Mouse (Mus musculus): ENCODE results near the gene Pbsn.
"Not testable (repeated sequence)": the region's sequence is repeated elsewhere in the genome, so short reads cannot be mapped to it uniquely, and the experiment has no call there.

Gene Pbsn

DNA sequence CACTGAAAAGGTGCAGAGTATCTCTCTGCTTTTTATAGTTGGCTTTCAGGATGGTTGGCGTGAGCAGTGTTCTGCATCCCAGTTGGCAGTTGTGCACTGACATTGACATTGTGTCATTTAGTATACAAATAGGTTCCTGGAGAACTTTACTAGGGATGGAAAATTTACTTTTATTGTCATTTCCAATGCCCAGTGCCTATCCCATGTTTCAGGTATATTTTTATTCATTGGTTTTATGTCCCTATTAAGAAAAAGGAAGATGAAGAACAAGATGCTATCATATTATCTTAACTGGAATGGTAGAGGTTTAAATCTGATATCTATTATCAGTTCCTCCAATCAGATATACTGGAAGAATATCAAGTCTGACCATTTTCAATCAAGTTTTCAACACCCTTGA lies at the start of gene Pbsn:
TSS of gene Pbsn (minus strand) at position 101 of the 400 bp plus-strand sequence.
- DNase-seq: no peak

DNA sequence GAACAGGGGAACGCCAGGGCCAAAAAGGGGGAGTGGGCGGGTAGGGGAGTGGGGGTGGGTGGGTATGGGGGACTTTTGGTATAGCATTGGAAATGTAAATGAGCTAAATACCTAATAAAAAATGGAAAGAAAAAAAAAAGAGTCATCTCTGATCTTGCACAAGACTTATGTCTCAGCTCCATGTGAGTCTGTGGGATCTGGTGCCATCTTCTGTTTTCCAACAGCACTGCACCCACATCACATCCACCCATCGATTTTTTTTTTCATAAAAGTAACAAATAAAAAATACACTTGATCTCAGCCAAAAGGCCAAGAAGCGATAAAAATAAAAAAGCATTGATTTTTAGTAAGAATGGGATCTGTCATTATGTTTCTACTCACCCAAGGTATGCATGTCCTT lies 26.6 kb upstream of the Pbsn start:
- DNase-seq: not testable (repeated sequence)

DNA sequence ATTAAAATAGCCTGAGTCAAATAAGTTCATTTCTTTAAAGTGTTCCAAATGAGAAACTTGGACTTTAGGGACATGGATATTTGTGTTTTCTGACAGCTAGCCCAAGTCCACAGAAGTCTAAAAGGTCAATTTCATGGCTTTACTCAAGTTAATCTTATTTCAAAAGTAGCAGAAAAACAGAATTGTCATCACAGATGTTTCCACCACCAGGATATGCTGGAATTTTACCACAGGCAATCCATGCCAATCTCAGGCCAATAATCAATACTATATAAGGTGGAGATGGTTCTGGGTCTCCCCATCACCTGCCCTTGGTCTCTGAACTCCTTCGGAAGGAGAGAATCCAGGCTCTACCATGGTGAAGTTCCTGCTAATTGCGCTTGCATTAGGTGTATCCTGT lies 11.0 kb upstream of the Pbsn start, which contains the start of gene Gm14744:
TSS of gene Gm14744 (plus strand) at position 301 of the 400 bp plus-strand sequence.
- not testable (repeated sequence) for DNase-seq

DNA sequence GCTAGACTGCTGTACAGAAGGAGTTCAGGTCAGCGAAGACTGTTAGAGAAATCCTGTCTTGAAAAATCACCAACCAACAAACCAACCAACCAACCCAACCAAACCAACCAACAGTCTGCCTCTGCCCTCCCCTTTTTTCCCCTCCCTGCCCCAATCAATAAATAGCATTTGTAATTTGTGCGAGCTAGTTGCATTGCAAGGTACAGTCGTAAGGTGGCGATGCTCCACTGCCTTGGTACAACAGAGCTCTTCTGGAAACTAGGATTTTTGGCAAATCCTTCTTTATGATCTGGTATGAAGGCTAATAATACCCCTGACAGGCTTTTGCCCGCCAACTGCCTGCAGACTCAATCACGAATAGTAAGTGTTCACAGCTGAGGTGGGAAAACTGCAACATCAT lies 41.4 kb downstream of the Pbsn start:
- DNase-seq: no peak

DNA sequence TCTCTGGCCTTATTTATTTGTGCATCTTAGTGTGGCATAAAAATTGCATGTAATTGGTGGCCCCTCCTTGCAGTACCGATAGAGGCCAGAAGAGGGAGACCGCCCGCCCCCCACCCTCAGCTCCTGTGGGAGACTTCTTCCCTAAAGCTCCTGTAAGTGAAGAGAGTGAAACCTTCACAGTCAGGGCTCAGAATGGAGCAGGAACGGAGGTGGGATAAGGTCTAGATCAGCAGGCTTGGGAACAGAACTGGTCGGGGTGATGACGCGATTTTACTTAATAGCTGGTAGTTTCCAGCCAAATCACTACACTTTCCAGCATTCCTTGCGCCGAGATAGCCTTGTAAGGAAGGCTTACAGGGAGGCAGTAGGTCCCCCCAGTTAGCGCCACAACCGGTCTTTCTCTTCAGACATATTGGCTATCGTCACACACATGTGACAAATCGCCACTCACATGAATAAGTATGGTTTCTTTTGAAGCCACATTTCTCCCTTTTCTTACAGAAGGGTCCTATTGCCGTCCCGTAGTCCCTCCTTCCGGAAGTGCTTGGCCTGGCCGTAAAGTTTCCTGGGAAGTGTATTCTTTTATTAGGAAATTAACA lies 42.7 kb downstream of the Pbsn start:
- peak; percentile 47 for DNase-seq

DNA sequence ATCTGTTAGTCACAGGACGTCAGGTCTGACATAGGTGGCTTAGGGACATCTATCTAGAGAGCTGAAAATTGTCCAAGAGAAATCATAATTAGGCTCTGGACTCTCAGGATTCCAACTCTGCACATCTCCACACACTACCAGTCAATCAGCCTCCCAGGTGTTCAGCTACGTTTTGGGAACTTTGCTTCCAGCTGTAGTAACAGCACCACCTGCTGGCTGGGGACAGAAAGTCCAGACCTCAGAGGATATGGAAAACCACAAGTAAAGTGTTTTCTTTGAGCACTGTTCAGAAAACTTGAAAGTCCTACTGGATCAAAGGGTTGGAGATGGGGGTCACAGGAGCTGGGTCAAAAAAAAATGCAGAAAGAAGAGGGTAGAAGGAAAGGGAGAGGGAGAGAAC lies 44.8 kb downstream of the Pbsn start:
- peak; percentile 47 for DNase-seq

DNA sequence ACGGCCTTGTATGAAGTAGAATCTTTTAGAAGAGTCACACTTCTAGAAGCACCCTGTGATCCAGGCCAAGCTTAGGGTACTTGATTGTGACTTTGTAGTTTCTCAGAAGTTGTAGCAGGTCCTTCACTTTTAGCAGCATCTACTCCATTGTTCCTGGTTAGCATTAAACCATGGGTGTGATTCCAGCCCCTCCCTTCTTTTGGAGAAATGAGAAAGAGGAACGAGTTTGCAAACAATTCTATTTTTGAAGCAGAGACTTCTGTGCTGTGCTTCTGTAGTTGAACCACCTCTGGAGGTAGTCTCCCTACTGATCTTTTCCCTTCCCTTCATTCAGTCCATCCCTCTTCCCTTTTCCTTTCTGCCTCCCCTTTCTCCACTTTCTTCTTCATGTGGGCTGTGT lies 51.1 kb downstream of the Pbsn start:
- no peak for DNase-seq

DNA sequence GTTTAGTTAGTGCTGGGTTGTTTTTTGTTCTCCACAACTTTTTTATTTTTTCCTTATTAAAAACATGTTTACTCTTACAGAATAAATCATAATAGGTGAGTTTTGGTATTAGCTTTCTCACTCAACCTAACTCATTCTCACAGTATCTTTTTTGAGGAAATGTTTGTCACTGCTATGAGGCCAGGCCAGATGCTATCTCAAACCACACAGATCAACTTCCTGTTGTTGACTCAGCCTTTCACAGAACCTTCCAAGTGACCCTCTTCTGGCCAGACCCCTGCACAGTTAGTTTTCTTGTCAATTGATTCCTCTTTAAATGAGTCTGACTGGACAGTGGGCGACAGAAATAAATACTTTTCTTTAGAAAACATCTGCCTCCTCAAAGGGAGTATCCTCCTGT lies 51.9 kb downstream of the Pbsn start:
- no peak for DNase-seq

DNA sequence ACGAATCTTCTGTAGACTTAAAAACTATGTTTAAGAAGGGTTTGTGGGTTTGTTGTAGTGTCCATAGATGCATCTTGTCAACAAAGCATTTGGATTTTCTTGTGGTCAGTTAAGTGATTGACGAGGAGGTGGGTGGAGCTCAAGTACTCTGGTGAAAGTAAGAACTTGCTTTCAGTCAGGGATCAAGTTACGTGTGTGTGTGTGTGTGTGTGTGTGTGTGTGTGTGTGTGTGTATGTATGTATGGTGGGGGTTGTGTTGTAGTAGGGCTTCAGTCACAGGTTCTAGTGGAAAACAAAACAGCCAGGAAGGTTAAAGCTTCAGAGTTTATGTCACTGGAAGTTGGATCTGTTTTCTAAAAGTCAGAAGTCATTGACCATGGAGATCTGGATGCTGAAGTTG lies 53.9 kb downstream of the Pbsn start:
- DNase-seq: no peak

DNA sequence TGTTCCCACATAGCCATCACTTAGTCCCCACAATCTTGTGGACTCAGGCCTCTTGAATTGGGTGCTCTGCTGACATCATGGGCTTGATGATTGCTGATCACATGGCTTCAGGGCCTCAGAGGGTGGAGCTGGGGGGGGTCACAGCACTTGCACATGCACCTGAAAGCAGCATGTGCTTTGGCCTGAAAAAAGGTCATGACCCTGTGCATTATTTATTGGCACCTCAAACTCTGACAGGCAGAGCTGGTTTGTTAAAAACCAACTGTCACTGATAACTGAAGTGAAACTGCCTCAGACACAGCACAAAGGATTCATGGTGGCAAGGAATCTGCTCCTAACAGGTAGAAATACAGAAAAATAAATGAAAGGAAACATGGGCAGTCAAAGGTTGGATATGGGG lies 55.6 kb downstream of the Pbsn start:
- DNase-seq: no peak

DNA sequence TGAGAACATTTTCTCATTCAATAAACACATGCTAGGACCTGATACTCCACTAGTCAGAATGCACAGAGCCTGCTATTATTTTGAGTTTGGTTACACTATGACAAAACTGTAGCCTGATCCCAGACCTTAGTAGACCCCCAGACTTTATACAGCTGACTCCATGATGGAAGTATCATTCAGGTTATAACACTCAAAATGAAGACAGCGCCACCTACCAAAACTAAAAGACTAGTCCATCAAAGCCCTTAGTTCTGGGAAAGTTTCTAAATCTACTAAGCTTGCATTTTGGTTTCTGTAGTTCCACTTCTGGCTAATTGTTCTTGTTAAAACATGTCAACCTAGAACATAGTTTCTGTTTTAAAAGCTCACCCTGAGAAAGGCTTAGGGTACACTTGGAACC lies 56.5 kb downstream of the Pbsn start:
- DNase-seq: no peak

DNA sequence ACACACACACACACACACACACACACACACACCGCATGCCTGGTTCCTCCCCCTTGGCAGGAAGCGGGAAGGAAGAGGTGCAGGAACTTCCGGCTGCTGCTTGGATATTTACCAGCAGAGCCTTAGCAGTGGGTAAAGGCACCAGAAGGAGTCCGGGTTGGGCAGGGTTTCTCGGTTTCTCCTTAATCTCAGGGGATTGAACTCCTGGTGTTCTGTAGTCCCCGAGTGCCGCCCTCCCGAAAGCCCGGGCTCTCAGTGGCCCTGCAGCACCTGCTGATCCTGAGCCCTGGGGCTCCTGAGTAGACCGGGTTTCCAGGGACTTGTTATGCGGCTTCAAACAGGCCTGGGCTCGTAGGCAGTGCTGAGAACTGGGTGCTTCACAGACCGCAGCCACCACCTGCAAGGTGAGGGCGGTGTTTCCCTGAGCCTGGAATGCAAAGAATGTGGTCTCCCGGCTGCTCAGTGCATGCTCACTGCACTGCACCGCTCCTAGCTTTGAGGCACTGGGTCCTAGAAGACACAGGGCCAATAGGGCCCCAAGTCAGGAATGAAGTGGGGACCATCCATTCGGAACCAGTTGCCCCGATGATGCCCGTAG lies 57.1 kb downstream of the Pbsn start, which contains the start of gene Prkx:
TSS of gene Prkx (minus strand) at position 41 of the 598 bp plus-strand sequence.
- DNase-seq: no peak

DNA sequence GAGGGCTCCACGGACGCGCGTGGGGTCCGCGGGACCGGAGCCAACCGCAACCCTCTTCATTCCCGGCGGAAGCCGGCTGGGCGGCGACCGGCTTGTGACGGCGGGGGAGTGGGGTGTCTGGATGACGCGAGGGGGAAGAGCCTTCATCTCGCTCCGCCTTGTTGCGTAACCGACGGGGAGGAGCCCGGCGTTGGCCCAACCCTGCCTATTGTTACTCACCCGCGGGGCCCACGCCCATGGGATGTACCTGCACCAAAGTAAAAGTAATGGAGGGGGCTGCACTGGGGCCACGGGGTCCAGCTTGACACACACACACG lies 57.6 kb downstream of the Pbsn start:
- DNase-seq: peak; percentile 95

DNA sequence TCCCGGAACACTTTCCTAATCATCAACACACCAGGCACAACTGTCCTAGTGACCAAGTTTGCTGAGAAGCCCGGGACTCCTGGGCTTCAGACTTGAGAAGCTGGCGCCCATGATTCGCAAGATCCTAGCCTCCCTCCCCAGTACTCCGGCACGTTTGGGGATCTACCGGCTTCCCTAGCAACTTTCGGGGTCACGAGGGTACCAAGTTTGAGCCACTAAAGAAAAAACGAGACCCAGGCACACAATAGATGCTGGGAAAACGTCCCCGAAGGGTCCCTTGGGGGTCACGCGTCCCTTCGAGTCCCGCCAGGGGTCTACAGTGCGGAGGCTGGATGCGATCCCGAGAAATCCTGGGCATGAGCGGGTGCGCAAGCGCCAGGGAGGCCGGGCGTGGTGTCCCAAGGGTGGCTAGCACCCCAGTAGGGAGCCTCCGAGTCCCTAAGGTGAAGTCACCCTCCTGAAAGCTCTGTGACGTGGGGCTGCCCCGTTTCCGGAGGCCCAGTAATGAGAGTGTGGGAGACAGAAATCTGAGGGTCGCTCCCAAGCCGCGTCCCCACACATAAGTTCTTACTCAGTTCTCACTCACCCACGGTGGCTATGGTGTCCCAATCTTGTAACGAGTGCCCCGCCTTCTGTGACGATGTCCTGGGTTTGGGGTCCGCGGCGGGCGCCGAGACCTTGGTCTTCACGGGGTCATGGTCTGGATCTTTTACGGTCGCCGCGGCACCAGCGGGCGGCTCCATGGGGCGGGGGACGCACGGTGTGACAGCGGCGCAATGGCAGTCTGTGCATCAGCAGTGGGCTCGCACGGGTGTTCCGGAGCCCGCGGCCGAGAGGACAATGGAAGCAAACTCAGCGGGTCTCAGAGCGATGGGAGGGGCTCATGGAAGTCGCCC lies 58.2 kb downstream of the Pbsn start:
- no peak for DNase-seq

DNA sequence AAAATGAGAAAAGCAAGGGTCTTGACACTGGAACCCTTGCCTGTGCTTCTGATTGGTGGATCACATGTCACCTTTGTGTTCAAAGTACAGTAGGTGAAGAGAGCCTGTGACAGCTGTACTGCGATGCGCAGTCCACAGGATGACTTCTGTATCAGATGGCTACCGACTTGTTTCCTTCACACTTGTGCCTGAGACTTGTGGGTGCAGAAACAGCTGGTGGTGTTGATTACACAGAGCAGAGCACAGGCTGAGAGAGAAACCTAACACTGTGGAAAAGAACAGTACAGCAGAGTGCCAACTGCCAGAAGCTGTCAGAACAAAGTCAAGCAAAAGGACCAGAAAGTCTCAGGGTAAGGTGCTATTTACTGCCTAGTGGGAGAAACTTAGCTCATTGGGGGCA lies 64.7 kb downstream of the Pbsn start:
- DNase-seq: no peak
